Mouse (Mus musculus) midbrain, embryonic 14.5 days (tissue): Measurements from ENCODE around the gene Apbb2. TPM values are rescaled to one million over a fixed set of nuclear protein-coding genes. Genes with fewer than 3 reads are reported as not detected.
A peak's percentile ranks its signal among the peaks of the same experiment; 100 is the strongest.

ENCODE experiments used
- ATAC-seq: fragments of 200-750 bp; cut with Nextera tagmentation; 2 replicates; pipeline ENCODE4 v1.8.0; 2017; ENCODE audit warnings: moderate number of reproducible peaks, moderate library complexity; ENCODE audit not compliant: low FRiP score, low TSS enrichment
- DNase-seq: peaks from one replicate; pipeline ENCODE4 v3.0.0-alpha.2; 2015
- H3K27ac ChIP-seq: fragments of 300-500 bp; sonication (generic); replicated peaks from 2 replicates; pipeline ENCODE4 v1.5.1; 2014; ENCODE audit warnings: mild to moderate bottlenecking, low read depth, low read length, moderate library complexity
- H3K27me3 ChIP-seq: fragments of 300-500 bp; sonication (generic); 2 replicates; pipeline ENCODE4 v1.6.1; 2014; ENCODE audit warnings: low read length, control low read depth, mixed read lengths; ENCODE audit not compliant: control insufficient read depth, insufficient read depth
- H3K36me3 ChIP-seq: fragments of 300-500 bp; sonication (generic); 2 replicates; pipeline ENCODE4 v1.6.1; 2014; ENCODE audit warnings: low read length, control low read depth; ENCODE audit not compliant: control insufficient read depth, insufficient read depth
- H3K4me1 ChIP-seq: fragments of 300-500 bp; sonication (generic); 2 replicates; pipeline ENCODE4 v1.6.1; 2014; ENCODE audit warnings: mild to moderate bottlenecking, antibody characterized with exemption, low read length, control low read depth; ENCODE audit not compliant: control insufficient read depth, insufficient read depth
- H3K4me2 ChIP-seq: fragments of 300-500 bp; sonication (generic); 2 replicates; pipeline ENCODE4 v1.6.1; 2014; ENCODE audit warnings: mild to moderate bottlenecking, low read length, moderate library complexity
- H3K4me3 ChIP-seq: fragments of 300-500 bp; sonication (generic); replicated peaks from 2 replicates; pipeline ENCODE4 v1.5.1; 2014; ENCODE audit warnings: low read depth, low read length
- H3K9ac ChIP-seq: fragments of 300-500 bp; sonication (generic); replicated peaks from 2 replicates; pipeline ENCODE4 v1.6.1; 2014; ENCODE audit warnings: mild to moderate bottlenecking, low read length, moderate library complexity
- H3K9me3 ChIP-seq: fragments of 300-500 bp; sonication (generic); 2 replicates; pipeline ENCODE4 v1.6.1; 2016; ENCODE audit warnings: low read length, control low read depth, mixed read lengths; ENCODE audit not compliant: control insufficient read depth
- WGBS: fragments of 180-500 bp; shearing (Covaris S2); extraction: QIAGEN DNeasy Blood & Tissue Kit; methylation state at CpG from one replicate; pipeline ENCODE4 v1.1.7; 2014; 5-methylcytosine and 5-hydroxymethylcytosine counted together
- polyA plus RNA-seq: library from polyadenylated mRNA; unstranded; fragments of >200 nt; fragmentation: Nextera tagmentation; extraction: Ambion mirVana; gene quantifications from 2 replicates; pipeline ENCODE4 v1.2.1, GENCODE M21; 2014

Apbb2 gene
- polyA plus RNA-seq, 1 experiment from 2014 or later: 116 TPM

GRCm38 (mm10) chr5:66417289-66417688 is 201.3 kb downstream of the Apbb2 start:
- DNase-seq: no peak
- H3K4me1 ChIP-seq: peaks cover 43% of the 10 kb centered on the region

GRCm38 (mm10) chr5:66415700-66416543 is 202.7 kb downstream of the Apbb2 start:
- H3K9me3 ChIP-seq: no peaks in the 10 kb centered on the region
- peak overlapping the region; percentile 21 for H3K4me2 ChIP-seq

More at GRCm38 (mm10) chr5:66417289-66417688, 201.3 kb downstream of the Apbb2 start:
- no peak for ATAC-seq
- no peak overlapping the region for H3K4me2 ChIP-seq
- H3K4me3 ChIP-seq: no peak overlapping the region
- WGBS: 63% methylated on average over 8 of the region's 8 CpGs
- no peak overlapping the region for H3K9ac ChIP-seq
- 0 out of 2 replicates have a peak overlapping the region, but pooled peaks have one; percentile 41 for H3K27ac ChIP-seq
- no peaks in the 10 kb centered on the region for H3K9me3 ChIP-seq
- no peaks in the 10 kb centered on the region for H3K27me3 ChIP-seq
- no peaks in the 10 kb centered on the region for H3K36me3 ChIP-seq

GRCm38 (mm10) chr5:66415033-66415697 is 203.4 kb downstream of the Apbb2 start:
- H3K9ac ChIP-seq: no peak overlapping the region
- 38% methylated on average over 9 of the region's 9 CpGs for WGBS
- ATAC-seq: 0 out of 2 replicates have a peak, but pooled peaks have one; percentile 50
- H3K27me3 ChIP-seq: no peaks in the 10 kb centered on the region
- peaks cover 43% of the 10 kb centered on the region for H3K4me1 ChIP-seq
- DNase-seq: no peak
- 0 out of 2 replicates have a peak overlapping the region, but pooled peaks have one; percentile 3 for H3K4me2 ChIP-seq
- no peak overlapping the region for H3K4me3 ChIP-seq
- H3K36me3 ChIP-seq: no peaks in the 10 kb centered on the region
- H3K9me3 ChIP-seq: no peaks in the 10 kb centered on the region
- peak overlapping the region; percentile 78 for H3K27ac ChIP-seq

More at GRCm38 (mm10) chr5:66415700-66416543, 202.7 kb downstream of the Apbb2 start:
- Histone ChIP-seq H3K4me1 (peaks cover 43% of the 10 kb centered on the region), H3K27ac (peak overlapping the region; percentile 78), H3K36me3 (no peaks in the 10 kb centered on the region), H3K27me3 (no peaks in the 10 kb centered on the region), H3K9ac (no peak overlapping the region), H3K4me3 (no peak overlapping the region)
- DNase-seq: peak; percentile 85
- 26% methylated on average over 7 of the region's 7 CpGs for WGBS
- ATAC-seq: peak; percentile 57; the same call in 1 of the 2 replicates

GRCm38 (mm10) chr5:66413402-66413801 is 205.2 kb downstream of the Apbb2 start:
- Histone ChIP-seq H3K9ac (no peak overlapping the region; the same call in 1 of the 2 replicates), H3K27ac (peak overlapping the region; percentile 14), H3K4me3 (no peak overlapping the region), H3K4me1 (peaks cover 41% of the 10 kb centered on the region), H3K27me3 (no peaks in the 10 kb centered on the region), H3K4me2 (no peak overlapping the region), H3K36me3 (no peaks in the 10 kb centered on the region), H3K9me3 (no peaks in the 10 kb centered on the region)
- DNase-seq (no peak), ATAC-seq (no peak)
- WGBS: 48% methylated on average over 5 of the region's 5 CpGs

GRCm38 (mm10) chr5:66412821-66413220 is 205.8 kb downstream of the Apbb2 start:
- no peak overlapping the region for H3K4me3 ChIP-seq
- peak overlapping the region; percentile 14 for H3K27ac ChIP-seq
- 83% methylated on average over 3 of the region's 3 CpGs for WGBS
- H3K27me3 ChIP-seq: no peaks in the 10 kb centered on the region
- H3K4me2 ChIP-seq: no peak overlapping the region
- H3K4me1 ChIP-seq: peaks cover 35% of the 10 kb centered on the region
- no peak for ATAC-seq
- H3K36me3 ChIP-seq: no peaks in the 10 kb centered on the region
- H3K9me3 ChIP-seq: no peaks in the 10 kb centered on the region
- DNase-seq: no peak
- H3K9ac ChIP-seq: no peak overlapping the region; the same call in 1 of the 2 replicates

- WGBS: 82% methylated on average over 5 of the region's 5 CpGs
Observed at GRCm38 (mm10) chr5:66408546-66408945, 210.0 kb downstream of the Apbb2 start.

GRCm38 (mm10) chr5:66407948-66408347 is 210.6 kb downstream of the Apbb2 start:
- no peaks in the 10 kb centered on the region for H3K9me3 ChIP-seq
- WGBS: 48% methylated on average over 4 of the region's 5 CpGs
- H3K36me3 ChIP-seq: no peaks in the 10 kb centered on the region
- no peak overlapping the region for H3K4me3 ChIP-seq
- no peak overlapping the region for H3K9ac ChIP-seq
- no peaks in the 10 kb centered on the region for H3K27me3 ChIP-seq
- no peak overlapping the region for H3K4me2 ChIP-seq
- H3K27ac ChIP-seq: no peak overlapping the region
- no peak for DNase-seq
- peaks cover 4% of the 10 kb centered on the region; the same call in 1 of the 2 replicates for H3K4me1 ChIP-seq
- ATAC-seq: peak; percentile 17; the same call in 1 of the 2 replicates

More at GRCm38 (mm10) chr5:66408546-66408945, 210.0 kb downstream of the Apbb2 start:
- Histone ChIP-seq H3K36me3 (no peaks in the 10 kb centered on the region), H3K4me2 (no peak overlapping the region), H3K9me3 (no peaks in the 10 kb centered on the region), H3K4me3 (no peak overlapping the region), H3K9ac (no peak overlapping the region), H3K4me1 (peaks cover 8% of the 10 kb centered on the region; the same call in 1 of the 2 replicates), H3K27me3 (no peaks in the 10 kb centered on the region), H3K27ac (no peak overlapping the region)
- ATAC-seq (no peak), DNase-seq (no peak)

- no peaks in the 10 kb centered on the region for H3K9me3 ChIP-seq
Observed at GRCm38 (mm10) chr5:66406431-66406830, 212.2 kb downstream of the Apbb2 start.

More at GRCm38 (mm10) chr5:66406431-66406830, 212.2 kb downstream of the Apbb2 start:
- 94% methylated on average over 7 of the region's 7 CpGs for WGBS
- Histone ChIP-seq H3K27me3 (no peaks in the 10 kb centered on the region), H3K9ac (no peak overlapping the region), H3K27ac (no peak overlapping the region), H3K4me1 (no peaks in the 10 kb centered on the region), H3K4me3 (no peak overlapping the region), H3K4me2 (no peak overlapping the region), H3K36me3 (no peaks in the 10 kb centered on the region)
- ATAC-seq: no peak
- DNase-seq: no peak
